Mouse (Mus musculus) testis, adult 2 months (tissue): ENCODE measurements around the gene Arhgef28.

Source experiments
- CTCF ChIP-seq: fragments of 200-500 bp; IDR thresholded peaks from 2 replicates; pipeline ENCODE4 v1.5.1; 2012; ENCODE audit warnings: low read depth, mild to moderate bottlenecking, inconsistent platforms, low read length, moderate library complexity; ENCODE audit not compliant: control insufficient read depth, insufficient read depth, insufficient replicate concordance
- POLR2A ChIP-seq: fragments of 200-500 bp; IDR thresholded peaks from 2 replicates; pipeline ENCODE4 v1.6.1; 2012; ENCODE audit warnings: low read depth, mild to moderate bottlenecking, inconsistent platforms, low read length, moderate library complexity; ENCODE audit not compliant: control insufficient read depth

DNA sequence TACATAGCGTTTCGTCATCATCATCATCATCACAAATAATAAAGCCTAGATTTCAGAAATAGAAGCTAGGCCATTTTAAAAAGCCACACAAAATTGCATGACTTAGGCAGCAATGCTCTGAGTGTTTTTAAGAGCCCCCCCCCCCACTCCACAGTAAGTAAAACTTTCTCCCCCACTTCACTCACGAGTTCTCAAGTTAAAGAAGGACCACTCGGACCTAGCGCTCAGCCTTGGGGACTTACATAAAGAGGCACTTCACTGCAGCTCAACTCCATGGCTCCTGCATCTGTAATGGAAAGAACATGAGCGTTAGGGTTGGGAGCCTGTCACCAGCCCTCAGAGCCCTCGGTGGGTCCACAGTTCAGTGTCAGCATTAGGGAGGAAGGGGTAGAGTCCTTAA is 60.9 kb downstream of the Arhgef28 start:
- TF ChIP-seq CTCF (no peak), POLR2A (no peak)
